Mouse (Mus musculus): ENCODE data around the gene Fli1.

Fli1 gene

DNA sequence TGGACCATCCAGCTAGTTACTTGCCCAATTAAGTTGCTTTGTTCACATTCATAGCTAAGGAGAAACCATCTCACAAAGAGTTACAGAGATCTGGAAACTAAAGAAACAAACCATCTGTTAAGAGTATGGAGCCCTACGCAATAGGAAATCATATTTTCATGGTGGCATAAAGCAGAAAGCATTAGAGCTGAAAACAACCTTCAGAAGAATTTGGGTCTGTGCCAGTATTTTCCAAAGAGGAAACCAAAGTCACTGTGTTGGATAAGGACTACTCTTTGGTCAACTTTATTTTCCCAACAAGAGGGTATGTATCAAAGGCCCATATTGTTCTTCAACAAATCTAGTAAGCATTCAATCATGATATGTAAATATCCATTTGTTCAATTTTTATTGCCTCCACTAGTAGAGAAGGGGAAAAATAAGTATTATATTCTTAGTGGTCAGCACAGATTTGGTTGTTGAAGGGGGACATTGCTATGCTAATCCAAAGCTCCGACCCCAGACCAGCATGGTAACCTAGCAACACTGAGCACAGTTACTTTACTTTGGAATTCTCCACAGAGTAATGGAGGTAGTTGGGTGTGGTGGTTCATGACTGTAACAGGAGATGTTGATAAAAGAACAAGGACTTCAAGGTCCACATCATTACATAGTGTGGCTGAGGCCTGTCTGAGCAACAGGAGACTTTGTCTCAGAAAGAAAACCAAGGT is 20.0 kb downstream of the Fli1 start:
- no peak for DNase-seq (ENCODE audit: low spot score)

DNA sequence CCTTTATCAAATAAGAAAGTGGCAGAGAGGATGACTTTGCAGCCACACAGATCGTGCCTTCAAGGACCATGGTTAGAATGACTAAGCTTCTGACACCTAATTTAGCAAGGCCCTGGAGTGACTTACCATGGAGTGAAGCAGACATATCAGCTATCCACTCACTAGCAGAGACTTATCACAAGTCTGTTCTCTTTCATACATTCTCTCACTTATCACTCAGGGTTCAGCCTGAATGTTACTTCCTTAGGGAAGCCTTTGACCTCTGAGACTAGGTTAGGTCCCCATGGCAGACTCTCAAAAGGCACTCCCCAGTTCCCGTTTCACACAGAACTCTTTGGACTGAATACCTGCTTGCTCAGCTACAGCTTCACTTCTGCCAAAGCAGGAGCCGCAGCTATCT is 21.3 kb downstream of the Fli1 start:
- no peak for DNase-seq (ENCODE audit: low spot score)

DNA sequence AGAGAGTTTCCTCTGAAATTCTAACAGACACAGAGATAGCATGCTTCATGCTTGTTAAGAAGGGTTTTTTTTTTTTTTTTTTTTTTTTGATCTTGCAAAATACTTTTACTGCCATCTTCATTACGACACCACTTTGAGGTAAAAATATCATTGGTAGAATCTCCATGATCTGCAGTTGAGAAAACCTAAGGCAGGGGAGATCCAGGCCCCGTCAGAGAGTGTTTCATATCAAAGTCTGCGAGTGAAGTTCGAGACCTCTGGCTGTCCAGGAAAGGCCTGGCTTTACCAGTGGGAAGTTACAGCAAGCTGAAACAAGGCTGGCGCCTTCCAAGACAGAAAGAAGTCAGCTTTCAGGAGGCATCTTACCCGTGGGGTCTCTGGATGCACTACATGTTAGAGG is 21.8 kb downstream of the Fli1 start:
- no peak for DNase-seq (ENCODE audit: low spot score)

- no peak for DNase-seq (ENCODE audit: low spot score)
Measured at GRCm38 (mm10) chr9:32519101-32520051, 23.3 kb downstream of the Fli1 start.

DNA sequence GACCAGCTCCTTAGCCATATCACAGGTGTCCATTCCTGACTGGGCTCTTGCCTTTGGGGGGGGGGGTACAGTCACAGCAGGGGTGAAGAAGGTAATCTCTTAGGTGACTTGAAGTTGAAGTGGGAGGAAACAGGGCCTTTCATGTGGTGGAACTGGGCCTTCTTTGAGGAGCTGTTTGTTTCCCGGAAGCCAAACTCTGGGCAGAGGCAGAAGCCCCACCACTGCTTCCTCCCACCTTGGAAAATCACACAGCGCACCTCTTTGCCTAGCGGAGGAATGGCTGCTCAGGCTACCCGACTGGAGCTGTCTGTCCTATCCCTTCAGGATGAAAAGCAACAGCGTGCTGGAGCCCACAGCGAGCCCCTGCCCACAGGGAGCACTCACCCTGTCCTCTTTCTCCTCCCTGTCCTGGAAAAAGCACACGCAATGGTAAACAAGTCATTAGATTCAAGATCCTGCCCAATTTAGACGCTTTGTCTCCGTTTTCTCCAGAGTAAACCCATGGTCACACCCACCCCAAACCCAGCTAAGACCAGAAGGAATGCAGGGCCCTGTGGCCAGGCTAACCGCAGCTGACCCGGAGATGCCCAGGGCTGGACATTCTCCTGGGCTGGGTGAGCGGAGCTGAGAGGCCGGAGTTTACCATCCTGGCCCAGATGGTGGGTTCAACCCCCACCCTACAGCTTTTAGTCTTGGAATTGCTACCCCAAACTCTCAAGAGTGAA is 24.1 kb downstream of the Fli1 start:
- no peak for DNase-seq (ENCODE audit: low spot score)

- no peak for DNase-seq (ENCODE audit: low spot score)
Measured at GRCm38 (mm10) chr9:32516691-32517090, 26.0 kb downstream of the Fli1 start.

- no peak for DNase-seq (ENCODE audit: low spot score)
Measured at GRCm38 (mm10) chr9:32515894-32516686, 26.6 kb downstream of the Fli1 start.

DNA sequence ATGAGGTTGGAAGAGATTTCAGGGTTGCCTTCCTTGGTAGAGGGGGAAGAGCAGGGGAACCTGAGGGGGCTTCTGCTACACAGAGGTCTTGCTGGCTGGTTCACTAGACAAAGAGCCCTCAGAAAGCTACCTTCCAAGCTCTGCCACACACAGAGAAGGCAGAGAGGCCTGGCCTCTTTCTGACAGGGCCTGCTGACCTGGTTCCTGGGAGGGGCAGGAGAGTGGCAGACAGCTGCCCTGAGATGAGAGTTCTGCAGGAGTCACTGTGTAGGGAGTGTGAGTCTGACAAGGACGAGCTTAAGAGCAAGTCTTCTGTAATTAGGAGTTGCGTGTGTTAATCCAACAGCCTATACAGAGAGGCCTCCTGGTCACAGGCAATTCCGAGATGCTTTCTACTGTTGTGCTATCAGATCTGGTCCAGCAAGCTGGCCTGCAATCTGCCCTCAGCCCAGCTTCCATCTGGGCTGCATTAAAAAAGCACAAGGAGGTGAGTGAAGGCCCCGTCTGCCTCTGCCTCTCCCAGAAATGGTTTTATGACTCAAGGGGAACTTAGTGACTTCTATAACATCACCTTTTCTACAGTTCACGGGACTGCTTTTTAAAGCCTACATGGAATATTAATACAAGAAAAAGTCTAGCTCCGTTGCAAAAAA is 28.1 kb downstream of the Fli1 start:
- DNase-seq (ENCODE audit: low spot score): no peak

DNA sequence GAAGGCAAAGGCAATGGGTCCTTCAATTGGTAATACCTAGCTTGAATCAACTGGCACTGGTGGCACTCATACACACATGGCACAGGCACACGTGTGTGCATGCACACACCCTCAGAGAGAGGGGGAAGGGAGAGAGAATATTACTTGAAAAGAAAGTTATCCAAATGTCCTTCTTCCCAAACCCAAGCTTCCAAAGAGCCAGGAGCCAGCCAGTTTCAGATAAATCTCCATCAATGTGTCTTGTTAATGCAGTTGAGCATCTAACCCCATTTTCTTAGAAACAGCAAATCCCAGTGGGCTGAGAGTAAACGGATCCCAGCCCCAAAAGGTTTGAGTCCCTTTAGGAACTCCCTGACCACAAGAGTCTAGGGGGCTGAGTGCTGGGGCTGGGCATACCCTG is 29.2 kb downstream of the Fli1 start:
- DNase-seq (ENCODE audit: low spot score): no peak

DNA sequence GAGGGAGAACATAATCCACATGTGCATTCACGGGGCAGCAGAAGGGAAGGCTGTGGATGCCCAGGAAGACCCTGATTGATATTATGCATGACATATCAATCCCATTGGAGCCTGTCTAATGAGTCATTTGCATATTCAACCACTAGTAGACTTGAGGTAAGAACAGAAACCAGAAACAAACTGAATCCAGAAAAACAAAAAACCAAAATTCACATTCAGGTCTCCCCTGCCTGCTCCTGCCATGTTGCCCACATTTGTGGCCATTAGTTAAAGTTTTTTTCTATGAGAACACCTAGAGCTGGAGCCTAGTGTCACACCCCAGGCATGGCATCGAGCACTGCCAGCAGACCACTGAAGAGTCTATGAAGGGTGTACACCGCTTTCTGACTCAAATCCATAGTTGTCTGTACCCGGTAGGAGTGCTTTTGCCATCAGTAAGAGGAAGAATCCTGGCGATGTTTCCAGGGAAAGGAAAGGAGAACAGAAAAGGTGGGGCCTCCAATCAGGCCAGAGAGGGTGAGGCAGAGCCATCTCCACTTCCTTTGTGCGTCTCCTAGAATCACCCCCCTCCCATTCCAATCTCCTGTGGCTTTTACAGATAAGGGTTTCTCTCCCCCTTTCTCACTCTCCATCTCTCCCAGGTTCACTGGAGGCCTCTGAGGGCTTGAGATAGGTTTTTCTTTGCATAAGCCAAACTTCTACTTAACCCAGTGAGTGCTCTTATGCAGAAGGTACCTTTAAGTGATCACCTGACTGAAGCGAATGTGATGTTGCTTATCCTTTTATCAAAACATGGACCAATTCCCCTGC is 32.0 kb downstream of the Fli1 start:
- no peak for DNase-seq (ENCODE audit: low spot score)

DNA sequence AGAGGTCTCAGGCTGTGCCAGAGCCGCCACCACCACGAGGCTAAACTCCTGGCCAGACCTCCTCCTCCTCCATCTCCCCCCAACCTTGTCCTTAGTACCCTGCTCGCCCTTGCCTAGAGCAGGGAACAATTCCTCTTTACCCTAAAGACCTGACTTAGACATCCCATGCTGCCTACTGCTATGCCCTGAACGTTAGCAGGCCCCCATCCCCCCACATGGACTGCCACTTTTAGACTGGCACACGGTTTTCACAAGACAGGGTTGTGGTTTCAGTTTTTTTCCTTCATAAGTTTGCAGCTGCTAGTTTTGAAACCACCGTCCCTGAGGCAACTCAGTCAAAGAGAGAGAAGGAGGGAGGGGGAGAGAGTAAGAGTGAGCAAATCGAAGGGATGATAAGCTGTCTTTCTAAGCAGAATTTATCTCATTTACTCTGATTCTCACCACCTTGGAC is 32.9 kb downstream of the Fli1 start:
- no peak for DNase-seq (ENCODE audit: low spot score)

- DNase-seq (ENCODE audit: low spot score): no peak
Measured at GRCm38 (mm10) chr9:32508648-32509047, 34.0 kb downstream of the Fli1 start.

- DNase-seq (ENCODE audit: low spot score): no peak
Measured at GRCm38 (mm10) chr9:32508118-32508517, 34.5 kb downstream of the Fli1 start.

- no peak for DNase-seq (ENCODE audit: low spot score)
Measured at GRCm38 (mm10) chr9:32506866-32507861, 35.5 kb downstream of the Fli1 start.

DNA sequence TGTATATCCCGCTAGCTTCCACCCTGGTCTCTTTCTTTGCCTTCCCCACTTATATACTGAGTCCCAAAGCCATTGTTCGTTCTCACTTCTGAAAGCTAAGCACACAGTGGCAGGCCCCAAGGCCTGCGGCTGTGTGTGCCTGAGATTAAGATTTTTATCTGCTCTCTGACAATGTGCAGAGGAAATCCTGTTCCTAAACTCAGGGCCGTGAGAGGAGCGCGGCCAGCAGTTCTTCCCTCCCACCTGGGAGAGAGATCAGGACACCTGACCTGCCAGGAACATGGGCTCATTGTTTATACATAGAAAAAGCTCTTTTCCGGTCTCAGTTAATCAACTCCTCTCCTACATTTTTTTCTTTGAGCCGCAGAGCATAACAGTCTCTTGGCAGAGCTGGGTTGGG is 36.5 kb downstream of the Fli1 start:
- DNase-seq (ENCODE audit: low spot score): no peak

GRCm38 (mm10) chr9:32505460-32506075 is 37.1 kb downstream of the Fli1 start:
- DNase-seq (ENCODE audit: low spot score): no peak

DNA sequence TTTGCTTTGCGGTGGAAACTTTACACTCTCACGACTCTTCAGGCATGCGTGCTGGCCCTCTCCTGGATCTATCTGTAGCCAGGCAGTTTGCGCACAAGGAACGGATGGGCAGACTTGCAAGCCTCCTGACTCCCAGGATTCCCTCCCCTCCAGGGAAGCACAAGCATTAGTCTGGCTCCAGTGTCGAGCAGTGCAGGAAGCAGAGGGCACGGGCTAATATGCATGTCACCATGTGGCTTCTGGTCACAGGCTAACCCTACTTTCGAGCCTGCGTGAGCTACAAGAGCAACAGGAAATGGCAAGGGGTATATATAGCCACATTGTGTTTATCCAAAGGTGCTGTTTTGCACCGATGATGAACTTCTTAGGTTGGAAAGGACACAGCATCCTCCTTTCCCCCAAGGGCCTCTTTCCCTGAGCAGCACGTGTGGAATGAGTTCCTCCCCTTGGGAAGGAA is 38.6 kb downstream of the Fli1 start:
- DNase-seq (ENCODE audit: low spot score): no peak

GRCm38 (mm10) chr9:32503423-32503822 is 39.2 kb downstream of the Fli1 start:
- no peak for DNase-seq (ENCODE audit: low spot score)

Measured in left cerebral cortex, adult 11 months (tissue).